Mouse (Mus musculus): ENCODE results near the gene Muc5b. TPM values are rescaled to one million over a fixed set of nuclear protein-coding genes. Genes with fewer than 3 reads are reported as not detected.
A peak's percentile ranks its signal among the peaks of the same experiment; 100 is the strongest.

Muc5b gene
- total and polyA plus RNA-seq, 3 experiments, result 0.01 TPM; not detected in 2

GRCm38 (mm10) chr7:141818267-141818666 is 20.6 kb upstream of the Muc5b start:
- DNase-seq (ENCODE audit: low read depth, low spot score), result peak; percentile 6
- no peak for TF ChIP-seq USF1 (IDR thresholded peaks at IDR 0.05; ENCODE audit: low read depth, low read length)
- peak; percentile 58 for TF ChIP-seq SMC3 (IDR thresholded peaks at IDR 0.05; ENCODE audit: low read depth, low read length)
- TF ChIP-seq MAFK (IDR thresholded peaks at IDR 0.05; ENCODE audit: borderline replicate concordance, low read depth, low read length), result no peak
- no peak for TF ChIP-seq EP300 (IDR thresholded peaks at IDR 0.05; ENCODE audit: low read depth in 1 of 2, low read length in 2 of 2)
- TF ChIP-seq ZMIZ1 (IDR thresholded peaks at IDR 0.05; ENCODE audit: low read depth, low read length), result no peak
- TF ChIP-seq RAD21 (IDR thresholded peaks at IDR 0.05; ENCODE audit: low read depth, low read length), result peak; percentile 15
- TF ChIP-seq GATA1 (IDR thresholded peaks at IDR 0.05; ENCODE audit: low read depth, low read length), result no peak
- TF ChIP-seq CTCF (IDR thresholded peaks at IDR 0.05 in 2 of 3, conservative IDR thresholded peaks at IDR 0.05 in 1 of 3; ENCODE audit: control insufficient read depth in 1 of 3, insufficient read depth in 1 of 3, low read depth in 2 of 3, low read length in 3 of 3, poor library complexity in 1 of 3, severe bottlenecking in 1 of 3), result peak; percentile 9 to 44 (median 31); a peak in 4 of 6 replicates
- no peak for TF ChIP-seq RCOR1 (IDR thresholded peaks at IDR 0.05; ENCODE audit: low read depth, low read length)
- TF ChIP-seq ETS1 (IDR thresholded peaks at IDR 0.05; ENCODE audit: low read depth, low read length), result no peak
- TF ChIP-seq JUND (IDR thresholded peaks at IDR 0.05; ENCODE audit: low read depth, low read length), result no peak
- TF ChIP-seq NRF1 (IDR thresholded peaks at IDR 0.05; ENCODE audit: insufficient read depth, low read depth, low read length, poor library complexity, severe bottlenecking), result no peak
- no peak for TF ChIP-seq KAT2A (conservative IDR thresholded peaks at IDR 0.05; ENCODE audit: low read depth, low read length)
- H3K79me2 ChIP-seq (ENCODE audit: control insufficient read depth, insufficient read depth, low read length, poor library complexity), result no peaks in the 10 kb centered on the region
- no peak overlapping the region for H3K4me3 ChIP-seq (ENCODE audit: control insufficient read depth in 1 of 2, insufficient read depth in 1 of 2, low read depth in 2 of 2, low read length in 2 of 2)
- no peaks in the 10 kb centered on the region; a peak in 1 of 4 replicates for H3K27me3 ChIP-seq (ENCODE audit: control insufficient read depth in 1 of 2, insufficient read depth in 2 of 2, low read length in 2 of 2)
- H3K27ac ChIP-seq (ENCODE audit: control insufficient read depth, low read depth, low read length), result no peak overlapping the region
- no peaks in the 10 kb centered on the region for H3K9me3 ChIP-seq (replicated peaks; ENCODE audit: insufficient read depth, low read length)
- H3K4me1 ChIP-seq (ENCODE audit: control insufficient read depth in 1 of 2, insufficient read depth in 2 of 2, low read length in 2 of 2), result no peaks in the 10 kb centered on the region
- no peak overlapping the region for H3K9ac ChIP-seq (ENCODE audit: control insufficient read depth, low read depth, low read length, poor library complexity, severe bottlenecking)
- H3K36me3 ChIP-seq (ENCODE audit: control insufficient read depth in 1 of 2, insufficient read depth in 2 of 2, low read length in 2 of 2), result no peaks in the 10 kb centered on the region

- H3K27me3 ChIP-seq (ENCODE audit: control insufficient read depth in 1 of 2, insufficient read depth in 2 of 2, low read length in 2 of 2), result peaks cover 0 to 7% of the 10 kb centered on the region in 2 experiments; a peak in 2 of 4 replicates
Measured at GRCm38 (mm10) chr7:141822582-141823261, 16.1 kb upstream of the Muc5b start.

More at GRCm38 (mm10) chr7:141822582-141823261, 16.1 kb upstream of the Muc5b start:
- no peaks in the 10 kb centered on the region for H3K4me1 ChIP-seq (ENCODE audit: control insufficient read depth in 1 of 2, insufficient read depth in 2 of 2, low read length in 2 of 2)
- H3K79me2 ChIP-seq (ENCODE audit: control insufficient read depth, insufficient read depth, low read length, poor library complexity), result no peaks in the 10 kb centered on the region
- H3K9me3 ChIP-seq (replicated peaks; ENCODE audit: insufficient read depth, low read length), result no peaks in the 10 kb centered on the region
- TF ChIP-seq ELF1 (IDR thresholded peaks at IDR 0.05; ENCODE audit: low read depth, low read length), result no peak
- TF ChIP-seq BHLHE40 (IDR thresholded peaks at IDR 0.05; ENCODE audit: borderline replicate concordance, low read depth, low read length), result no peak
- no peak for TF ChIP-seq NRF1 (IDR thresholded peaks at IDR 0.05; ENCODE audit: insufficient read depth, low read depth, low read length, poor library complexity, severe bottlenecking)
- TF ChIP-seq POLR2AphosphoS2 (IDR thresholded peaks at IDR 0.05; ENCODE audit: low read length), result no peak
- no peak for TF ChIP-seq UBTF (IDR thresholded peaks at IDR 0.05; ENCODE audit: borderline replicate concordance, insufficient read depth, low read depth, low read length)
- TF ChIP-seq MEF2A (IDR thresholded peaks at IDR 0.05; ENCODE audit: extremely low read depth, insufficient replicate concordance, low read depth, low read length, poor library complexity, severe bottlenecking), result no peak
- no peak for TF ChIP-seq SIN3A (IDR thresholded peaks at IDR 0.05; ENCODE audit: low read length)
- no peak for TF ChIP-seq POLR2A (IDR thresholded peaks at IDR 0.05; ENCODE audit: control insufficient read depth in 1 of 2, insufficient read depth in 1 of 2, low read depth in 1 of 2, low read length in 2 of 2, poor library complexity in 1 of 2)
- no peak for TF ChIP-seq TCF12 (IDR thresholded peaks at IDR 0.05; ENCODE audit: low read depth, low read length)
- no peak for TF ChIP-seq MYB (IDR thresholded peaks at IDR 0.05; ENCODE audit: low read depth, low read length)
- TF ChIP-seq ZKSCAN1 (IDR thresholded peaks at IDR 0.05; ENCODE audit: low read depth, low read length), result no peak
- no peak for TF ChIP-seq ZMIZ1 (IDR thresholded peaks at IDR 0.05; ENCODE audit: low read depth, low read length)
- TF ChIP-seq CTCF (IDR thresholded peaks at IDR 0.05 in 2 of 3, conservative IDR thresholded peaks at IDR 0.05 in 1 of 3; ENCODE audit: control insufficient read depth in 1 of 3, insufficient read depth in 1 of 3, low read depth in 2 of 3, low read length in 3 of 3, poor library complexity in 1 of 3, severe bottlenecking in 1 of 3), result no peak
- no peak for TF ChIP-seq RAD21 (IDR thresholded peaks at IDR 0.05; ENCODE audit: low read depth, low read length)
- no peak for TF ChIP-seq USF1 (IDR thresholded peaks at IDR 0.05; ENCODE audit: low read depth, low read length)
- TF ChIP-seq E2F4 (IDR thresholded peaks at IDR 0.05; ENCODE audit: borderline replicate concordance, low read depth, low read length), result no peak
- TF ChIP-seq JUND (IDR thresholded peaks at IDR 0.05; ENCODE audit: low read depth, low read length), result no peak
- TF ChIP-seq ETS1 (IDR thresholded peaks at IDR 0.05; ENCODE audit: low read depth, low read length), result no peak
- TF ChIP-seq MAX (IDR thresholded peaks at IDR 0.05; ENCODE audit: low read length), result no peak
- H3K4me3 ChIP-seq (ENCODE audit: control insufficient read depth in 1 of 2, insufficient read depth in 1 of 2, low read depth in 2 of 2, low read length in 2 of 2), result no peak overlapping the region
- no peaks in the 10 kb centered on the region for H3K36me3 ChIP-seq (ENCODE audit: control insufficient read depth in 1 of 2, insufficient read depth in 2 of 2, low read length in 2 of 2)
- no peak overlapping the region for H3K27ac ChIP-seq (ENCODE audit: control insufficient read depth, low read depth, low read length)
- DNase-seq (ENCODE audit: low read depth, low spot score), result no peak
- H3K9ac ChIP-seq (ENCODE audit: control insufficient read depth, low read depth, low read length, poor library complexity, severe bottlenecking), result no peak overlapping the region
